Mouse (Mus musculus) heart, embryonic 15.5 days (tissue): ENCODE measurements around the gene Ugt2b37. TPM values are rescaled to one million over a fixed set of nuclear protein-coding genes. Genes with fewer than 3 reads are reported as not detected.
"Not testable (repeated sequence)": the region's sequence is repeated elsewhere in the genome, so short reads cannot be mapped to it uniquely, and the experiment has no call there.

ENCODE experiments used
- ATAC-seq: fragments of 200-750 bp; cut with Nextera tagmentation; replicated peaks from 2 replicates; pipeline ENCODE4 v1.8.0; 2017; ENCODE audit warnings: low read depth, moderate TSS enrichment; ENCODE audit not compliant: insufficient number of reproducible peaks, insufficient read depth, low FRiP score
- H3K27ac ChIP-seq: fragments of 300-500 bp; sonication (generic); 2 replicates; pipeline ENCODE4 v1.5.1; 2015; ENCODE audit warnings: mild to moderate bottlenecking, inconsistent platforms
- H3K27me3 ChIP-seq: fragments of 300-500 bp; sonication (generic); 2 replicates; pipeline ENCODE4 v1.6.1; 2015; ENCODE audit warnings: inconsistent platforms
- H3K36me3 ChIP-seq: fragments of 300-500 bp; sonication (generic); 2 replicates; pipeline ENCODE4 v1.6.1; 2015; ENCODE audit warnings: mild to moderate bottlenecking, inconsistent platforms
- H3K4me1 ChIP-seq: fragments of 300-500 bp; sonication (generic); replicated peaks from 2 replicates; pipeline ENCODE4 v1.6.1; 2015; ENCODE audit warnings: inconsistent platforms
- H3K4me2 ChIP-seq: fragments of 300-500 bp; sonication (generic); 2 replicates; pipeline ENCODE4 v1.6.1; 2015; ENCODE audit warnings: inconsistent platforms, mild to moderate bottlenecking, moderate library complexity
- H3K4me3 ChIP-seq: fragments of 300-500 bp; sonication (generic); 2 replicates; pipeline ENCODE4 v1.5.1; 2015; ENCODE audit warnings: mild to moderate bottlenecking, inconsistent platforms
- H3K9ac ChIP-seq: fragments of 300-500 bp; sonication (generic); 2 replicates; pipeline ENCODE4 v1.6.1; 2015; ENCODE audit warnings: mild to moderate bottlenecking, inconsistent platforms
- H3K9me3 ChIP-seq: fragments of 300-500 bp; sonication (generic); replicated peaks from 2 replicates; pipeline ENCODE4 v1.6.1; 2016; ENCODE audit warnings: inconsistent platforms
- WGBS: fragments of 180-500 bp; shearing (Covaris S2); methylation state at CpG from one replicate; pipeline ENCODE4 v1.1.7; 2015; ENCODE audit warnings: mixed read lengths; 5-methylcytosine and 5-hydroxymethylcytosine counted together
- polyA plus RNA-seq: library from polyadenylated mRNA; unstranded; fragments of >200 nt; fragmentation: Nextera tagmentation; extraction: Ambion mirVana; gene quantifications from 2 replicates; pipeline ENCODE4 v1.2.1, GENCODE M21; 2015

The Ugt2b37 gene
- polyA plus RNA-seq: not detected in 2 replicates

DNA sequence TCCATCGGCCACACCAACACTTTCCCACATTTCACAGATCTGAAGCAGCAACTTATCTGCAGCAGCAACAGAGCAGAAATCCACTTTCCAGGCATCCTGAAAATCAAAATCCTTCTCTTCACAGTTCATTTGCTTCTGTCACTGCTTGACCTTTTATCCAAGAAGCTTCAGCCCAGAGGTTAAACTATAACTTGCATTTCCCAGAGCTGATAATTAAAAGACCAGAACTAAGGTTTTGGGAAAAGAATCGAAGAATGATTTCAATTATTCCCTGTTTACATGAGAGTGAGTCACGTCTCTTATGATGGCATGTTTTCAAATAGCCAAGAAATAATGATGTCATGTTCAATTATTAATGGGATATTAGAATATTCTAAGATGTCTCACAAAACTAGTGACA is at the start of gene Ugt2b37:
Ugt2b37 (minus strand) TSS at position 129 of the 400 bp plus-strand sequence.
- WGBS: 57% methylated on average over 3 of the region's 3 CpGs
- not testable (repeated sequence) for H3K4me2 ChIP-seq, H3K9ac ChIP-seq, H3K4me1 ChIP-seq, H3K9me3 ChIP-seq, ATAC-seq, H3K27ac ChIP-seq, H3K4me3 ChIP-seq, H3K27me3 ChIP-seq, H3K36me3 ChIP-seq

DNA sequence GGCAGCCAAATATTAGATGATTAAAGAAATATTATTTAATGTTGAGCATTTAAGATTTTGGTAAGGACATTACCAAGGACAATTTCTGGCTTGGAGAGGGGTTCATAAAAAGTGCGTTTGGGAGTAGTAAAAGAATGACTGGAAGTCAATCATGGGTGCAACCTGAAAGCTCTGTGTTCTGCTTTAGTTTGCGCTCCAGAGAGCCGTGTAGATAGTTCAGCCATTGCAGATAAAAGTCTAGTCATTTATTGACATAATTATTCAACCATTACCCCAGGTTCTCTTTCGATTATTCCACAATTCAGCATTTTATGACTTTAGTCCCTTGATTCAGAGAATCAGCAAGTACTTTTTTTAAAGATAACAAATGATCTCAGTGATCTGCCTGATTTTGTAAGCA is 31.6 kb upstream of the Ugt2b37 start:
- not testable (repeated sequence) for ATAC-seq, H3K9me3 ChIP-seq, H3K27ac ChIP-seq, H3K4me2 ChIP-seq, H3K27me3 ChIP-seq, H3K4me3 ChIP-seq, H3K9ac ChIP-seq, H3K36me3 ChIP-seq, H3K4me1 ChIP-seq
- 70% methylated on average over 4 of the region's 4 CpGs for WGBS

GRCm38 (mm10) chr5:87275986-87276385 is 21.4 kb upstream of the Ugt2b37 start:
- not testable (repeated sequence) for H3K9ac ChIP-seq, H3K4me1 ChIP-seq, H3K27me3 ChIP-seq, H3K36me3 ChIP-seq, H3K27ac ChIP-seq, H3K4me3 ChIP-seq, ATAC-seq, H3K9me3 ChIP-seq, H3K4me2 ChIP-seq
- 77% methylated on average over 4 of the region's 4 CpGs for WGBS

DNA sequence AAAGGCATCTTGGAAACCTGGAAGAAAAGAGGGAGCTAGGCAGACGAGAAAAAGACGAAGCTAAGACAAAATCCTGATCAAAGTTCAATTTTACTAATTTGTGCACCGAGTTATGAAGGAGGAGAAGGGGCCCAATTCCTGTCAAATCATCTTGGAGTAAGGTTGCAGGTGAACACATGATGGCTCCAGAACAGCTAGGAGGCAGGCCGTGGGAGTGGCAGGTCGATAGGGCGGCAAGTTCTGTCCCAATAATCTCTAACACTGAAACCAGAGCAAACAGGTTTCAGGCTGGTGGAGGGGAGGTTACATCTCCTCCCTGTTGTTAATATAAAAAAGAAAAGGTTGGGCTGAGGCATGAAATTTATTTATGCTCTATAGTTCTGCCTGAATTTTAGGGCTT is 21.0 kb upstream of the Ugt2b37 start:
- Histone ChIP-seq H3K27me3 (no peaks in the 10 kb centered on the region), H3K4me3 (no peak overlapping the region), H3K36me3 (no peaks in the 10 kb centered on the region), H3K27ac (no peak overlapping the region), H3K9me3 (no peaks in the 10 kb centered on the region), H3K4me1 (no peaks in the 10 kb centered on the region), H3K9ac (no peak overlapping the region), H3K4me2 (no peak overlapping the region)
- ATAC-seq: no peak
- WGBS: 81% methylated on average over 6 of the region's 6 CpGs

DNA sequence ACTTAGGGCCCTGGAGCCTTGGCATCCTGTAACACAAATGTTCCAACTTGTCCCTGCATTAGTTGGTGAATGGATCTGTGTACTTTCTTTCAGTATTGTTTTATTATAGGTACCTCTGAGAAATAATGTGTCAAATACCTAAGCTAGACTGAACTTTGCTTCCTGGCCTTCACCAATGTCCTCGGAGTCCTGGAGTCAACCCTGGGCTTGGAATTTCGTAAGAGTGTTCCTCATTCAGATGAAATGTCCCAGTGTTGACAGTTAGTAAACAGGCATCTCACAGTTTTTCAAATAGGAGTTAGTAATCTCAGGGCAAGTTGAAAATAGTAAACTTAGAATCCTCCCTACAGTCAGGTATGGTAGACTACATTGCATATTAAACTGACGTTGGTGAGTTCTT is 1.2 kb upstream of the Ugt2b37 start:
- no peak overlapping the region for H3K27ac ChIP-seq
- 66% methylated on average over 3 of the region's 3 CpGs for WGBS
- no peaks in the 10 kb centered on the region for H3K36me3 ChIP-seq
- no peak overlapping the region for H3K4me3 ChIP-seq
- H3K4me2 ChIP-seq: no peak overlapping the region
- no peaks in the 10 kb centered on the region for H3K27me3 ChIP-seq
- no peak overlapping the region for H3K9ac ChIP-seq
- no peaks in the 10 kb centered on the region for H3K9me3 ChIP-seq
- no peak for ATAC-seq
- H3K4me1 ChIP-seq: no peaks in the 10 kb centered on the region

DNA sequence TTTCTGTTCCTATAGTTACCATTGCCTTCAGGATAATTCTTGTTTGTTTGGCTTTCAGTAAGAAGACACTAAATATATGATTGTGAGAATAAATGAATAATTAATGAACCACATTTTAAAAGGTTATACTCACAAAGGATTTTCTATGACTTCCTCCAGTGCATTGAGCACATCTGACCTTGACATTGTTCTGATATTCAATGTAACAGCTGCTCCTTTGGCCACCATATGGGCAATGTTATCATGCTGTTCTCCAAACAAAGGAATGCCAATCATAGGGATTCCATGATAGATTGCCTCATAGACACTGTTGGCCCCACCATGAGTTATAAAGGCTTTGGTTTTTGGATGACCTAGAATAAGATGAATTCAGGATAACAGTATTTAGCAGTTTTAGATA is 12.5 kb downstream of the Ugt2b37 start:
- H3K4me2 ChIP-seq, H3K9me3 ChIP-seq, H3K4me3 ChIP-seq, H3K27ac ChIP-seq, H3K9ac ChIP-seq, ATAC-seq, H3K4me1 ChIP-seq, H3K36me3 ChIP-seq, H3K27me3 ChIP-seq: not testable (repeated sequence)

GRCm38 (mm10) chr5:87196430-87196829 is 58.2 kb downstream of the Ugt2b37 start:
- not testable (repeated sequence) for H3K4me2 ChIP-seq, H3K36me3 ChIP-seq, H3K27ac ChIP-seq, H3K4me3 ChIP-seq, H3K4me1 ChIP-seq, H3K27me3 ChIP-seq, ATAC-seq, H3K9ac ChIP-seq, H3K9me3 ChIP-seq
- 51% methylated on average over 2 of the region's 2 CpGs for WGBS

Other genes starting within 250 kb of the Ugt2b37 start
- gene Ugt2b36, start 162.2 kb downstream of the Ugt2b37 start, polyA plus RNA-seq: 0.10 and 0.22 TPM in 2 replicates
- 0.10 TPM in 1 of 2 replicates, not detected in the other for gene Ugt2b5, start 114.5 kb downstream of the Ugt2b37 start, polyA plus RNA-seq
- gene Ugt2a3, start 82.4 kb upstream of the Ugt2b37 start, polyA plus RNA-seq: not detected in 2 replicates
- not detected in 2 replicates for gene Ugt2b38, start 169.4 kb upstream of the Ugt2b37 start, polyA plus RNA-seq
- gene Ugt2a2, start 227.5 kb upstream of the Ugt2b37 start, polyA plus RNA-seq: not detected in 2 replicates
- not detected in 2 replicates for gene Gm43638, start 232.0 kb upstream of the Ugt2b37 start, polyA plus RNA-seq
- gene Ugt2a1, start 236.1 kb upstream of the Ugt2b37 start, polyA plus RNA-seq: not detected in 2 replicates